Mouse (Mus musculus) neural tube, embryonic 13.5 days (tissue): ENCODE results near the gene Gm12216. TPM values are rescaled to one million over a fixed set of nuclear protein-coding genes. Genes with fewer than 3 reads are reported as not detected.
A peak's percentile ranks its signal among the peaks of the same experiment; 100 is the strongest.

Source experiments
- ATAC-seq: fragments of 200-750 bp; cut with Nextera tagmentation; 2 replicates; pipeline ENCODE4 v1.8.0; 2017; ENCODE audit warnings: low read depth, mild to moderate bottlenecking, moderate TSS enrichment, moderate library complexity
- H3K27ac ChIP-seq: fragments of 300-500 bp; sonication (generic); replicated peaks from 2 replicates; pipeline ENCODE4 v1.5.1; 2015; ENCODE audit warnings: moderate library complexity, mild to moderate bottlenecking, inconsistent platforms
- H3K27me3 ChIP-seq: fragments of 300-500 bp; sonication (generic); 2 replicates; pipeline ENCODE4 v1.6.1; 2015; ENCODE audit warnings: mild to moderate bottlenecking, inconsistent platforms
- H3K36me3 ChIP-seq: fragments of 300-500 bp; sonication (generic); 2 replicates; pipeline ENCODE4 v1.6.1; 2015; ENCODE audit warnings: mild to moderate bottlenecking, inconsistent platforms
- H3K4me1 ChIP-seq: fragments of 300-500 bp; sonication (generic); replicated peaks from 2 replicates; pipeline ENCODE4 v1.6.1; 2015; ENCODE audit warnings: inconsistent platforms
- H3K4me2 ChIP-seq: fragments of 300-500 bp; sonication (generic); 2 replicates; pipeline ENCODE4 v1.6.1; 2015; ENCODE audit warnings: inconsistent platforms, mild to moderate bottlenecking, moderate library complexity
- H3K4me3 ChIP-seq: fragments of 300-500 bp; sonication (generic); 2 replicates; pipeline ENCODE4 v1.5.1; 2015; ENCODE audit warnings: mild to moderate bottlenecking, inconsistent platforms
- H3K9ac ChIP-seq: fragments of 300-500 bp; sonication (generic); 2 replicates; pipeline ENCODE4 v1.6.1; 2015; ENCODE audit warnings: moderate library complexity, mild to moderate bottlenecking, inconsistent platforms
- H3K9me3 ChIP-seq: fragments of 300-500 bp; sonication (generic); 2 replicates; pipeline ENCODE4 v1.6.1; 2016; ENCODE audit warnings: inconsistent platforms
- WGBS: fragments of 180-500 bp; shearing (Covaris S2); methylation state at CpG from one replicate; pipeline ENCODE4 v1.1.7; 2015; 5-methylcytosine and 5-hydroxymethylcytosine counted together
- microRNA-seq: library from miRNA; unstranded; fragments of <30 nt; microRNA quantifications from one replicate; pipeline ENCODE4, GENCODE M21; 2016
- polyA plus RNA-seq: library from polyadenylated mRNA; unstranded; fragments of >200 nt; fragmentation: Nextera tagmentation; extraction: Ambion mirVana; gene quantifications from 2 replicates; pipeline ENCODE4 v1.2.1, GENCODE M21; 2015

Gene Gm12216
- polyA plus RNA-seq, 1 experiment from 2014 or later, result 1.6 TPM

GRCm38 (mm10) chr11:53736771-53737572 lies 122.1 kb downstream of the Gm12216 start:
- no peaks in the 10 kb centered on the region for H3K36me3 ChIP-seq
- peak; percentile 51; the same call in 1 of the 2 replicates for ATAC-seq
- no peak overlapping the region for H3K9ac ChIP-seq
- no peaks in the 10 kb centered on the region for H3K27me3 ChIP-seq
- H3K27ac ChIP-seq, result no peak overlapping the region
- no peak overlapping the region for H3K4me3 ChIP-seq
- H3K4me1 ChIP-seq, result no peaks in the 10 kb centered on the region
- H3K9me3 ChIP-seq, result no peaks in the 10 kb centered on the region
- no peak overlapping the region for H3K4me2 ChIP-seq
- WGBS, result 46% methylated on average over 14 of the region's 14 CpGs

GRCm38 (mm10) chr11:53735682-53736245 lies 123.3 kb downstream of the Gm12216 start:
- peak overlapping the region; percentile 49 for H3K4me2 ChIP-seq
- no peaks in the 10 kb centered on the region for H3K4me1 ChIP-seq
- no peaks in the 10 kb centered on the region for H3K27me3 ChIP-seq
- peak overlapping the region; percentile 17; the same call in 1 of the 2 replicates for H3K4me3 ChIP-seq
- no peaks in the 10 kb centered on the region for H3K9me3 ChIP-seq
- ATAC-seq, result peak; percentile 90
- H3K36me3 ChIP-seq, result no peaks in the 10 kb centered on the region
- 0 out of 2 replicates have a peak overlapping the region, but pooled peaks have one; percentile 43 for H3K9ac ChIP-seq
- H3K27ac ChIP-seq, result no peak overlapping the region
- WGBS, result 21% methylated on average over 17 of the region's 17 CpGs

- no peaks in the 10 kb centered on the region for H3K27me3 ChIP-seq
- no peaks in the 10 kb centered on the region for H3K9me3 ChIP-seq
- H3K4me3 ChIP-seq, result no peak overlapping the region
- H3K27ac ChIP-seq, result no peak overlapping the region
- H3K4me2 ChIP-seq, result no peak overlapping the region
- no peaks in the 10 kb centered on the region for H3K4me1 ChIP-seq
- WGBS, result 74% methylated on average over 18 of the region's 18 CpGs
- H3K36me3 ChIP-seq, result no peaks in the 10 kb centered on the region
- no peak overlapping the region for H3K9ac ChIP-seq
- ATAC-seq, result no peak
These were observed 123.9 kb downstream of the Gm12216 start for GRCm38 (mm10) chr11:53734970-53735681.

DNA sequence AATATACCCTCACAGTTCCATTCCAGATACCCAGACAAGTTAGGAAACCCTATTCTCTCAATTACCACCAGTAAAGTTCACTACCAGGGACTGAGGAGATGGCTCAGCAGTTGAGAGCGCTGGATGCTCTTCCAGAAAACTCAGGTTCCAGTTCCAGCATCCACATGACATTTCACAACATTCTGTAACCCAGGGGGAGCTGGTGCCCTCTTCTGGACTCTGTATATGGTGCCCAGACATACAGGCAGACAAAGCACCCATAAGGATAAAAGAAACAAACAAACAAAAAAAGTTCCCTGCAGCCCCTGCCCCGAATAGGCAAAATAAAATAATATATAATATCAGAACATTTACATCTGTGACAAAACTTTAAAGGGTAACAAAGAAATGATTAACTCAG lies 124.6 kb downstream of the Gm12216 start:
- H3K9me3 ChIP-seq, result no peaks in the 10 kb centered on the region
- H3K4me3 ChIP-seq, result no peak overlapping the region
- H3K36me3 ChIP-seq, result no peaks in the 10 kb centered on the region
- H3K27ac ChIP-seq, result no peak overlapping the region
- H3K27me3 ChIP-seq, result no peaks in the 10 kb centered on the region
- no peaks in the 10 kb centered on the region for H3K4me1 ChIP-seq
- ATAC-seq, result no peak
- 85% methylated on average over 2 of the region's 2 CpGs for WGBS
- H3K9ac ChIP-seq, result no peak overlapping the region
- no peak overlapping the region for H3K4me2 ChIP-seq

DNA sequence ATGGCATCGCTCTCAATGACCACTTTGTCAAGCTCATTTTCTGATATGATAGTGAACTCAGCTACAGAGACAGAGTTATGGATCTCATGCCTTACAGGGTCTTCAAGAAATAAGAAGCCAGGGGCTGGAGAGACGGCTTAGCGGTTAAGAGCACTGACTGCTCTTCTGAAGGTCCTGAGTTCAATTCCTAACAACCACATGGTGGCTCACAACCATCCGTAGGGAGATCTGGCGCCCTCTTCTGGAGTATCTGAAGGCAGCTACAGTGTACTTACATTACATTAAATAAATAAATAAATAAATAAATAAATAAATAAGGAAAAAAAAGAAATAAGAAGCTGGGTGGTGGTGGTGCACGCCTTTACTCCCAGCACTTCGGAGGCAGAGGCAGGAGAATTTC lies 125.2 kb downstream of the Gm12216 start:
- no peak for ATAC-seq
- Histone ChIP-seq H3K4me3 (no peak overlapping the region), H3K36me3 (no peaks in the 10 kb centered on the region), H3K27ac (no peak overlapping the region), H3K4me1 (no peaks in the 10 kb centered on the region), H3K9ac (no peak overlapping the region), H3K27me3 (no peaks in the 10 kb centered on the region), H3K4me2 (no peak overlapping the region), H3K9me3 (no peaks in the 10 kb centered on the region)
- 89% methylated on average over 7 of the region's 7 CpGs for WGBS

Small RNA genes lying within 50 kb of the gene (microRNA-seq; reads per million reads assigned to microRNA genes)
- not detected for gene Mir7671

Other genes with a start within 250 kb of the Gm12216 start
- gene Il4, start 240.6 kb downstream of the Gm12216 start, polyA plus RNA-seq, result 2.1 and 2.5 TPM in 2 replicates
- gene Il13, start 224.6 kb downstream of the Gm12216 start, polyA plus RNA-seq, result not detected in 2 replicates
- 11.9 and 12.6 TPM in 2 replicates for gene Rad50, start 151.9 kb downstream of the Gm12216 start, polyA plus RNA-seq
- gene Il5, start 138.5 kb downstream of the Gm12216 start, polyA plus RNA-seq, result not detected in 2 replicates
- 3.5 and 3.7 TPM in 2 replicates for gene Irf1, start 89.2 kb downstream of the Gm12216 start, polyA plus RNA-seq
- gene Gm17334, start 86.1 kb downstream of the Gm12216 start, polyA plus RNA-seq, result not detected in 2 replicates
- gene Slc22a5, start 32.4 kb upstream of the Gm12216 start, polyA plus RNA-seq, result 8.5 and 9.3 TPM in 2 replicates
- 2.3 and 3.6 TPM in 2 replicates for gene Slc22a21, start 121.1 kb upstream of the Gm12216 start, polyA plus RNA-seq
- 1.7 and 2.0 TPM in 2 replicates for gene Slc22a4, start 168.8 kb upstream of the Gm12216 start, polyA plus RNA-seq
- 33.0 and 37.2 TPM in 2 replicates for gene Pdlim4, start 209.8 kb upstream of the Gm12216 start, polyA plus RNA-seq
- 12.6 and 16.1 TPM in 2 replicates for gene P4ha2, start 240.8 kb upstream of the Gm12216 start, polyA plus RNA-seq